Mouse (Mus musculus) embryonic fibroblast, embryonic 13.5 days (primary cell): Measurements from ENCODE around the gene Sema6c. TPM values are rescaled to one million over a fixed set of nuclear protein-coding genes. Genes with fewer than 3 reads are reported as not detected.

Experiments used
- H3K27ac ChIP-seq: 2 replicates; pipeline ENCODE4 v1.5.1; 2012; ENCODE audit warnings: low read length, control low read depth, inconsistent platforms; ENCODE audit not compliant: insufficient read depth
- H3K4me1 ChIP-seq: 2 replicates; pipeline ENCODE4 v1.6.1; 2011; ENCODE audit warnings: low read length; ENCODE audit not compliant: control insufficient read depth, insufficient read depth
- H3K4me3 ChIP-seq: 2 replicates; pipeline ENCODE4 v1.5.1; 2011; ENCODE audit warnings: mild to moderate bottlenecking, control low read depth, low read length; ENCODE audit not compliant: insufficient read depth
- CTCF ChIP-seq: IDR thresholded peaks from 2 replicates; pipeline ENCODE4 v1.5.1; 2011; ENCODE audit warnings: mild to moderate bottlenecking, control low read depth, low read length, moderate library complexity, borderline replicate concordance; ENCODE audit not compliant: insufficient read depth
- POLR2A ChIP-seq: IDR thresholded peaks from 2 replicates; pipeline ENCODE4 v1.6.1; 2011; ENCODE audit warnings: low read depth, mild to moderate bottlenecking, control low read depth, low read length, moderate library complexity
- polyA plus RNA-seq: library from polyadenylated mRNA; stranded (reverse); fragments of >200 nt; gene quantifications from 2 replicates; pipeline ENCODE4 v1.2.4, GENCODE M21; 2011; ENCODE audit warnings: low read depth; ENCODE audit not compliant: missing spikeins, insufficient read length

Gene Sema6c
- polyA plus RNA-seq, 1 experiment = 8.6 TPM

GRCm38 (mm10) chr3:95181841-95182240 lies 21.6 kb downstream of the Sema6c start:
- H3K4me3 ChIP-seq = no peak overlapping the region
- TF ChIP-seq CTCF = no peak
- TF ChIP-seq POLR2A = no peak
- H3K27ac ChIP-seq = no peak overlapping the region
- peaks cover 6% of the 10 kb centered on the region; the same call in 1 of the 2 replicates for H3K4me1 ChIP-seq

DNA sequence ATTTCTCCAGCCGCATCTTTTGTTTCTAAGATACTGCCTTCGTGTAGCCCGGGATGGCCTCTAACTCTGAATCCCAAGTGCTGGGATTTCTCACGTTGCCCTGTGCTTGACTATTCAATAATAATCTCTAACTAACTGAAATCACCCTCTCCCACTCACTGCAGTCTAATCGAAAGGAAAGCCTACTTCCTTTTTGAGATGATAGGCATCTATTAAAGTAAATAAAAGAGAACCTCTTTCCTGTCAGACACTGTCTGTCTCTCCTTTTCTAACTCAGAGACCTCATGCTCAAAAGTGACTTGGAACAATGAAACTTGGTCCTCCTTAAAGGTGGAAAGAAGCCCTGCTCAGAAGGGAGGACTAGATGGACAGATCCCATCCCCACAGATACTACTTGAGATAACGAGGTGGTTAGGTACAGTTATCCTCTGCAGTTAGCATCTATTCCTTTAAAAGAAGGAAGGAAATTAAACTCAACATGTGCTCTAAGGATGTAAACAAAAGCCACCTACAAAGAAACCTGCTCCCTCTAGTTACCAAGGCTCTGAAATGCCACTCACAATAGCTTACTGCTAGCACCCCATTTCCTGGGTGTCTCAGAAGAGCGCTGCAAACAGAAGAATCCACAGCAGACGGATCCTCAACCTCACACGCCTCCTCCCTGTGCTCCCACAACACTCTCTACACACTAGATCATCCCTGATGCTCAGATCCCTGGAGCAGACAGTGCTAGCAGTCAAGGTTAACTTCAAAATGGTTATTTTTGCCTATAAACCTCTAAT lies 24.7 kb downstream of the Sema6c start:
- no peak overlapping the region for H3K27ac ChIP-seq
- TF ChIP-seq POLR2A = no peak
- no peak for TF ChIP-seq CTCF
- no peak overlapping the region for H3K4me3 ChIP-seq
- H3K4me1 ChIP-seq = no peaks in the 10 kb centered on the region

GRCm38 (mm10) chr3:95186100-95186499 lies 25.8 kb downstream of the Sema6c start:
- Histone ChIP-seq H3K4me3 (no peak overlapping the region), H3K27ac (no peak overlapping the region), H3K4me1 (no peaks in the 10 kb centered on the region)
- TF ChIP-seq POLR2A (no peak), CTCF (no peak)

- H3K4me3 ChIP-seq = no peak overlapping the region
- H3K4me1 ChIP-seq = no peaks in the 10 kb centered on the region
- H3K27ac ChIP-seq = no peak overlapping the region
- TF ChIP-seq CTCF (no peak), POLR2A (no peak)
These were observed 26.6 kb downstream of the Sema6c start for GRCm38 (mm10) chr3:95186888-95187287.

DNA sequence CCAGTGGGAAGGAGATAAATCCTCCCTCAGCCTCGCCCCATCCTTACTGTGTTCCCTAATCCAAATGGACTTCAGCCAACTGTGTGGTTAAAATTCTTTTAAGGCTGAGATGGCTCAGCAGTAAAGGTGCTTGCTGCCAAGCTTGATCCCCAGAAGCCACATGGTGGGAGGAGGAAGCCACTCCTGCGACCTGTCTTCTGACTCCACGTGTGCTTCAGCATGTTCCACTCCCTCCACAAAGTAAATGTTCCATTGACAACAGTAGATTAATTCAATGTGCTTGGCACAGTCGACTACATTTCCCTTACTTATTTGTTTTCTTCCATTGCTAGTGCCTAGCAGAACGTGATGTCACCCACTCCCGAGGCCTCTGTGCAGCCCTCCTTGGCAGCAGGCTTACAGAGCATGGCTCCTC lies 34.5 kb downstream of the Sema6c start:
- H3K27ac ChIP-seq = no peak overlapping the region
- TF ChIP-seq CTCF = no peak
- no peak for TF ChIP-seq POLR2A

DNA sequence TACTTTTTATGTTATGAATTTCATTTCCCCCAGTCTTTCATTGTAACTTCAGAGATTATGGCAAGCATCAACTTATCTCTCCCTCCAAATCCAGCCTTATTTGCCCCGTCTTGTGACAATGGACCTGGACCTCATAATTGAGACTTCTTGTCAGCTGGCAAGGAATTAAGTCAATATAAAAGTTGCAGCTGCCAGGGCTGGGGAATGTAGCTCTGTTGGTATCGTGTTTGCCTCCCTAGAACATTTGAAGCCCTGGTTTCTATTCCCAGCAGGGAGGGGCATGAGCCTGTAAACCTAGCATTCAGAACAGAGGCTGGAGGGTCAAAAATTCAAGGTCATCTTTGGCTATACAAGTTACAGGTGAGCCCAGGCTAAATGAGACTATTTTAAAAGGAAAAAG lies 35.5 kb downstream of the Sema6c start:
- H3K4me1 ChIP-seq = peaks cover 6% of the 10 kb centered on the region
- H3K4me3 ChIP-seq = no peak overlapping the region
- TF ChIP-seq POLR2A (no peak), CTCF (no peak)
- no peak overlapping the region for H3K27ac ChIP-seq

More for the DNA sequence above, 34.5 kb downstream of the Sema6c start:
- H3K4me1 ChIP-seq = peaks cover 6% of the 10 kb centered on the region
- no peak overlapping the region for H3K4me3 ChIP-seq

DNA sequence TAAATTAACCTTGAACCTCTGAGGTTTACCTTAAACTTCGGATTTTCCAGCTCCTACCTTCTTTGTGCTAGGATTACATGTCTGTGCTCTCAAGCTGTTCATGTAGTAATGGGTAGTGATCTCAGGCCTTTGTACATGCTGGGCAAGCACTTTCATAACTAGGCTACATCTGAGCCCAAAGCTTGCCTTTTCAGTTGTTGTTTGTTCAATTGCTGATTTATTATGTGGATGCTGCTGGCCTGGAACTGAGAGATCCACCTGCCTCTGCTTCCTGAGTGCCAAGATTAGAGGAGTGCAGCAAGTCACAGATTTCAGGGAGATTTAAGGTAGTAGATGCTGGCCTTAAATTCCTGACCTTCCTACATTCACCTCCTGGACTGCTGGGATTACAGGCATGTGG lies 38.8 kb downstream of the Sema6c start:
- no peak overlapping the region for H3K4me3 ChIP-seq
- no peak for TF ChIP-seq CTCF
- no peak for TF ChIP-seq POLR2A
- no peak overlapping the region for H3K27ac ChIP-seq
- peaks cover 4% of the 10 kb centered on the region; the same call in 1 of the 2 replicates for H3K4me1 ChIP-seq

GRCm38 (mm10) chr3:95200132-95200531 lies 39.9 kb downstream of the Sema6c start:
- H3K27ac ChIP-seq = no peak overlapping the region
- TF ChIP-seq POLR2A = no peak
- H3K4me1 ChIP-seq = peaks cover 2% of the 10 kb centered on the region; the same call in 1 of the 2 replicates
- H3K4me3 ChIP-seq = no peak overlapping the region

DNA sequence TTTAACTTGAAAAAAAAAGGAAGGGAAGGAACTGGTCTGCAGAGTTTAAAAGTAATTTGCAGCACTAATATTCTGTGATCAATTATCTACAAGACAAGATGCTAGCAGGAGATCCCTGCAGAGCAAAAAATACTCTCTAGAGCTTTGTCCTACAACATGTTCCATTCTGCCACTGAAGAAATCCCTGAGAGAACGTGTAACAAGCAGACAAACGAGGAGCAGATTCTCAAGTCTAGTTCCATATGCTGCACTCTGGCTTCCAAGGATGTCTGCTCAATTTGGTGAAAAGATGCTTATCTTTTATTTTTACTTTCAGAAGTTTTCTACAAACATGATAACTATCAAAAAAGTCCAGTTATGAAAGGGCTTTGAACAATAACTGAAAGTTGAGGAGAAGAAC lies 40.3 kb downstream of the Sema6c start:
- TF ChIP-seq CTCF (no peak), POLR2A (no peak)
- Histone ChIP-seq H3K27ac (no peak overlapping the region), H3K4me3 (no peak overlapping the region), H3K4me1 (no peaks in the 10 kb centered on the region)

GRCm38 (mm10) chr3:95203880-95204279 lies 43.6 kb downstream of the Sema6c start:
- no peak overlapping the region for H3K4me3 ChIP-seq
- TF ChIP-seq POLR2A = no peak
- no peak for TF ChIP-seq CTCF
- H3K27ac ChIP-seq = no peak overlapping the region

More at GRCm38 (mm10) chr3:95203880-95204279, 43.6 kb downstream of the Sema6c start:
- H3K4me1 ChIP-seq = no peaks in the 10 kb centered on the region
